Mouse (Mus musculus) olfactory bulb, adult 2 months (tissue): Measurements from ENCODE around the gene Foxl1.

Source experiments
- CTCF ChIP-seq: fragments of 200-500 bp; IDR thresholded peaks from 2 replicates; pipeline ENCODE4 v1.5.1; 2012; ENCODE audit warnings: low read depth, mild to moderate bottlenecking, low read length, moderate library complexity; ENCODE audit not compliant: insufficient read depth
- POLR2A ChIP-seq: fragments of 200-500 bp; IDR thresholded peaks from 2 replicates; pipeline ENCODE4 v1.6.1; 2012; ENCODE audit warnings: mild to moderate bottlenecking, low read depth, low read length, moderate library complexity; ENCODE audit not compliant: insufficient read depth

DNA sequence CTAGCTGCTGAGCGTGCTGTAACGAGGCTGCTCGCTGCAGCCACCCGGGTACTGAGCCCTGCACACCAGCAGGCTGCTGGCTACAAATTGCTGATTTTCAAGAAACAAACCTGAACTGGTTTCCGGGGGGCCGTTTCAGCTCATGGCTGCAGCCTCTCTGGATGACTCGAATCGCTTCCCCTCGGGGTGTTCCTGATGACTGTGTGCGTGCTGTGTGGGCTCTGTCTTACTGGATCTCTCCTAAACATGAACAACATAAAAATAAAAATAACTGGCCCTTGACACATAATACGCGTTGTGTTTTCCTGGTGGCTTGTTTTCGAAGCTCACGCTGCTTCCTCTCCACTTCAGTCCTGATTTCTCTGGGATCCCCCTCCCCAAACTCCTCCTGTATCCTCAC lies 49.0 kb upstream of the Foxl1 start:
- TF ChIP-seq CTCF (no peak), POLR2A (no peak)
